Mouse (Mus musculus): ENCODE results near the gene Fam20a.

DNA sequence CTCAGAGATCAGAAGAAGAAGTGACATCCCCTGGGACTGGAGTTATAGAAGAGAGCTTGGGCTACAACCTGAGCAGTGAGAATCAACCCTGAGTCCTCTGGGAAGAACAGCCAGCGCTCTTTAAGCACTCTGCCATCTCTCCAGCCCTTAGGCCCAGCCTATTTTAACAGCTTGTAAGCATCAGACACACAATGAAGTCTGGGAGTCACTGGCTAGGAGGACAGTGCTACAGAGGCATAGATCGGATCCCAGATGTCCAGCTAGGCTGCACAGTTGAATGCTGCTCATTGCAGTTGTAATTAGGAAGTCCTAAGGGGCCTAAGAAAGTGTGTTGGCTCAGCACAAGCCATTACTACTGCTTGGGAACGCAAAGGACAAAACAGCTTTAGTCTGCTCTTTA, 6.3 kb upstream of the Fam20a start:
- no peak for TF ChIP-seq USF1 (IDR thresholded peaks at IDR 0.05; ENCODE audit: low read depth)
- TF ChIP-seq CTCF (IDR thresholded peaks at IDR 0.05; ENCODE audit: control insufficient read depth, insufficient read depth, insufficient read length): no peak
- TF ChIP-seq MYOG (IDR thresholded peaks at IDR 0.05; ENCODE audit: control insufficient read depth, extremely low read depth, insufficient read length): no peak
- TF ChIP-seq CEBPB (IDR thresholded peaks at IDR 0.05; ENCODE audit: low read depth): no peak
- no peak for TF ChIP-seq MAX (IDR thresholded peaks at IDR 0.05)
- no peak for TF ChIP-seq MYOD1 (IDR thresholded peaks at IDR 0.05; ENCODE audit: control insufficient read depth, insufficient read length, low read depth)

Data from C2C12 (cell line).